Mouse (Mus musculus) liver, embryonic 14.5 days (tissue): ENCODE data around the gene Nup210. TPM values are rescaled to one million over a fixed set of nuclear protein-coding genes. Genes with fewer than 3 reads are reported as not detected.

ENCODE experiments used
- ATAC-seq: fragments of 200-750 bp; cut with Nextera tagmentation; 2 replicates; pipeline ENCODE4 v1.8.0; 2017; ENCODE audit warnings: moderate number of reproducible peaks, mild to moderate bottlenecking, moderate library complexity; ENCODE audit not compliant: insufficient read depth
- DNase-seq, 3 experiments: peaks; one replicate each; pipeline ENCODE4 v3.0.0-alpha.2; 2012 to 2013; ENCODE audit warnings: low read depth in 3 of 3, low spot score in 3 of 3
- H3K27ac ChIP-seq: fragments of 300-500 bp; sonication (generic); 2 replicates; pipeline ENCODE4 v1.5.1; 2014; ENCODE audit warnings: moderate library complexity, mild to moderate bottlenecking, control low read depth, inconsistent platforms
- H3K27me3 ChIP-seq: fragments of 300-500 bp; sonication (generic); 2 replicates; pipeline ENCODE4 v1.6.1; 2014; ENCODE audit warnings: mild to moderate bottlenecking, low read length, moderate library complexity; ENCODE audit not compliant: control insufficient read depth, insufficient read depth
- H3K36me3 ChIP-seq: fragments of 300-500 bp; sonication (generic); replicated peaks from 2 replicates; pipeline ENCODE4 v1.6.1; 2014; ENCODE audit warnings: low read depth; ENCODE audit not compliant: control insufficient read depth, insufficient read depth
- H3K4me1 ChIP-seq, 2 experiments: fragments of 200-500 bp in 1 of 2; fragments of 300-500 bp in 1 of 2; sonication (generic) in 1 of 2; replicated peaks; 2 replicates each; pipeline ENCODE4 v1.6.1; 2012 to 2014; ENCODE audit warnings: antibody characterized with exemption in 1 of 2, inconsistent platforms in 1 of 2, low read length in 1 of 2; ENCODE audit not compliant: control insufficient read depth in 2 of 2, insufficient read depth in 2 of 2
- H3K4me2 ChIP-seq: fragments of 300-500 bp; sonication (generic); 2 replicates; pipeline ENCODE4 v1.6.1; 2014; ENCODE audit warnings: low read depth, mild to moderate bottlenecking, control low read depth, moderate library complexity
- H3K4me3 ChIP-seq, 2 experiments: fragments of 200-500 bp in 1 of 2; fragments of 300-500 bp in 1 of 2; sonication (generic) in 1 of 2; 2 replicates each; pipeline ENCODE4 v1.5.1; 2012 to 2014; ENCODE audit warnings: low read depth in 2 of 2, low read length in 2 of 2, mild to moderate bottlenecking in 2 of 2, control low read depth in 1 of 2, inconsistent platforms in 1 of 2, moderate library complexity in 1 of 2; ENCODE audit not compliant: insufficient read depth in 1 of 2
- H3K9ac ChIP-seq: fragments of 300-500 bp; sonication (generic); replicated peaks from 2 replicates; pipeline ENCODE4 v1.6.1; 2014; ENCODE audit warnings: mild to moderate bottlenecking, control low read depth, moderate library complexity
- H3K9me3 ChIP-seq: fragments of 300-500 bp; sonication (generic); 2 replicates; pipeline ENCODE4 v1.6.1; 2016; ENCODE audit warnings: low read length, mixed read lengths; ENCODE audit not compliant: control insufficient read depth
- CTCF ChIP-seq: IDR thresholded peaks from 2 replicates; pipeline ENCODE4 v1.5.1; 2016; ENCODE audit warnings: antibody characterized with exemption, low read depth, control low read depth
- EP300 ChIP-seq: IDR thresholded peaks from 2 replicates; pipeline ENCODE4 v1.6.1; 2016; ENCODE audit warnings: antibody characterized with exemption, low read depth
- WGBS: fragments of 180-500 bp; shearing (Covaris S2); extraction: QIAGEN DNeasy Blood & Tissue Kit; methylation state at CpG from one replicate; pipeline ENCODE4 v1.1.7; 2014; ENCODE audit not compliant: insufficient replicate concordance; 5-methylcytosine and 5-hydroxymethylcytosine counted together
- polyA plus RNA-seq, 2 experiments: library from polyadenylated mRNA; depleted of rRNA in 1 of 2; stranded (reverse) in 1 of 2; unstranded in 1 of 2; fragments of >200 nt; fragmentation: Nextera tagmentation in 1 of 2; extraction: Ambion mirVana in 1 of 2; gene quantifications; 2 replicates each; pipeline versions ENCODE4 v1.2.1 to v1.2.3; 2012 to 2014

The Nup210 gene
- polyA plus RNA-seq, 2 experiments, result 32.4 to 35.1 TPM

DNA sequence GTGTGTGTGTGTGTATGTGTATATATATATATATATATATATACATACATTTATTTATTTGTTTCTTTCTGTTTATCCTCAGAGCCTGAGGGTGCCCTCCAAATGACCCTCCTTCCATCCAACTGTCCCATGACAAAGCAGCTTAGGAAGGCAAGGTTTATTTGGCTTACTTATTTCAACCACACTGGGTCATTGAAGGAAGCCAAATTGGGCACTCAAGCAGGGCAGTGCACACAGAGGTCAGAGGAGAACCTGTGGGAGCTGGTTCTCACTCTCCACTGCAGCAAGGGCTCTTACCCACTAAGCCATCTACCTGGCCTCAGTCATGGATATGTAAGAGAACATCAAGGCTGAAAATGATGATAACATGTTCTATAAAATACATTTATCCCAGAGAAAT lies 1.9 kb upstream of the Nup210 start:
- Histone ChIP-seq H3K27me3 (no peaks in the 10 kb centered on the region), H3K4me3 (no peak overlapping the region), H3K4me2 (no peak overlapping the region), H3K4me1 (peaks cover 32 to 37% of the 10 kb centered on the region in 2 experiments), H3K27ac (no peak overlapping the region), H3K9ac (no peak overlapping the region), H3K36me3 (no peaks in the 10 kb centered on the region), H3K9me3 (peaks cover 2% of the 10 kb centered on the region; the same call in 1 of the 2 replicates)
- DNase-seq (no peak), ATAC-seq (no peak)
- TF ChIP-seq EP300, result no peak
- no peak for TF ChIP-seq CTCF

GRCm38 (mm10) chr6:91117149-91117548 lies 520 bp upstream of the Nup210 start:
- peaks cover 37 to 45% of the 10 kb centered on the region in 2 experiments for H3K4me1 ChIP-seq
- peak overlapping the region; percentile 73 to 76 for H3K4me3 ChIP-seq
- H3K36me3 ChIP-seq, result 0 out of 2 replicates have a peak, but pooled peaks cover 3% of the 10 kb centered on the region
- peak overlapping the region; percentile 79 for H3K9ac ChIP-seq
- 8% methylated on average over 9 of the region's 9 CpGs for whole genome bisulfite sequencing
- no peak; the same call in 1 of the 2 replicates for ATAC-seq
- H3K4me2 ChIP-seq, result peak overlapping the region; percentile 67
- H3K9me3 ChIP-seq, result peaks cover 2% of the 10 kb centered on the region; the same call in 1 of the 2 replicates
- H3K27me3 ChIP-seq, result no peaks in the 10 kb centered on the region
- DNase-seq, result no peak
- H3K27ac ChIP-seq, result peak overlapping the region; percentile 5
- no peak for TF ChIP-seq EP300
- TF ChIP-seq CTCF, result no peak

DNA sequence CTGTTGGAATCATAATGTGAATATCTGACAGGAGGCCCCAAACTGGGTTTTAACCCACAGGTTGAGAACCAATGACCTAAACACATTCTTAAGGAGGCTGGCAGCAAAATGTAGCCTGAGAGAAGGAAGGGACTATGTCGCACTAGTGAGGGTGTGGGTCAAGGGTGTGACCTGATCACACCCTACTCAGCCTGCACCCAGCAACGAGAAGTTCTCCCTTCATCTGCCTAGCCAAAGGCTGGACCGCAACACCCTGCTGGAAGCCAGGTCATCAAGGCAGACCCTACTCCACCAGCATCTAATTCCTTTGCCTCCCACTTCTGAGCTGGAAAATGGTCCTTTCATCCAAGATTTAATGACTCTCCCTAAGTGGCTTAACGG lies 776 bp downstream of the Nup210 start:
- Histone ChIP-seq H3K27ac (peak overlapping the region; percentile 68), H3K9ac (peak overlapping the region; percentile 79), H3K9me3 (no peaks in the 10 kb centered on the region), H3K36me3 (peaks cover 7% of the 10 kb centered on the region), H3K4me2 (peak overlapping the region; percentile 67), H3K4me3 (peak overlapping the region; percentile 73 to 76), H3K4me1 (peaks cover 50 to 51% of the 10 kb centered on the region in 2 experiments), H3K27me3 (no peaks in the 10 kb centered on the region)
- peak; percentile 80 for ATAC-seq
- TF ChIP-seq CTCF (no peak), EP300 (no peak)
- DNase-seq, result peak; percentile 56 to 66 (median 60)
- WGBS, result 2% methylated on average over 4 of the region's 4 CpGs

- 17% methylated on average over 1 of the region's 1 CpGs for WGBS
- TF ChIP-seq EP300, result no peak
- TF ChIP-seq CTCF, result no peak
These were observed 1.5 kb downstream of the Nup210 start for GRCm38 (mm10) chr6:91115158-91115557.

DNA sequence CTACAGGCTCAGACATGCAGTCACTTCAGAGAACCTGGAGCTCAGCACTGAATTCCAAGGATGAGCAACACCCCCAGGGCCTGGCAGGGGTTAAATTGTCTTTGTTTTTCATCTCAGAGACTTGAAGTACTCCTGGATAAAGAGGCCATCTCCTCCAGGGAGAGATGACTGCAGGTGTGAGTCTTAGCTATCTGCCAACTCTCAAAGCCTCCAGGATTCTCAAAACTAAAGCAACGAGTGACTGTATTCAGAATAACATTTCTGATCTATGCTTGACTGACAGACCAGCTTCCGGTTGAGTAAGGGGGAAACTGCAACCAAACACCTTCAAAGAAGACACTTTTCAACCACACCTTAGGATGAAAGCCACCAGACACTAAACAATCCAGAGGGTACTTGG lies 1.9 kb downstream of the Nup210 start:
- peak overlapping the region; percentile 67 for H3K4me2 ChIP-seq
- H3K36me3 ChIP-seq, result peaks cover 7% of the 10 kb centered on the region
- TF ChIP-seq CTCF (no peak), EP300 (no peak)
- H3K4me3 ChIP-seq, result peak overlapping the region; percentile 52 to 73
- peaks cover 50 to 54% of the 10 kb centered on the region in 2 experiments for H3K4me1 ChIP-seq
- peak overlapping the region; percentile 68 for H3K27ac ChIP-seq
- DNase-seq, result no peak
- peak overlapping the region; percentile 79 for H3K9ac ChIP-seq
- WGBS, result 21% methylated on average over 2 of the region's 2 CpGs
- no peak for ATAC-seq
- no peaks in the 10 kb centered on the region for H3K9me3 ChIP-seq
- H3K27me3 ChIP-seq, result no peaks in the 10 kb centered on the region

More at GRCm38 (mm10) chr6:91115158-91115557, 1.5 kb downstream of the Nup210 start:
- H3K27ac ChIP-seq, result peak overlapping the region; percentile 68
- peak overlapping the region; percentile 52 to 73 for H3K4me3 ChIP-seq
- ATAC-seq, result no peak
- peak overlapping the region; percentile 79 for H3K9ac ChIP-seq
- H3K27me3 ChIP-seq, result no peaks in the 10 kb centered on the region
- peaks cover 50 to 52% of the 10 kb centered on the region in 2 experiments for H3K4me1 ChIP-seq
- peaks cover 7% of the 10 kb centered on the region for H3K36me3 ChIP-seq
- H3K4me2 ChIP-seq, result peak overlapping the region; percentile 67
- H3K9me3 ChIP-seq, result no peaks in the 10 kb centered on the region
- DNase-seq, result no peak
